Mouse (Mus musculus) adrenal gland, postnatal 14 days (tissue): ENCODE measurements around the gene Clic6. TPM values are rescaled to one million over a fixed set of nuclear protein-coding genes. Genes with fewer than 3 reads are reported as not detected.
A peak's percentile ranks its signal among the peaks of the same experiment; 100 is the strongest.
"Not testable (repeated sequence)": the region's sequence is repeated elsewhere in the genome, so short reads cannot be mapped to it uniquely, and the experiment has no call there.

Experiments used
- DNase-seq: peaks from one replicate; pipeline ENCODE4 v3.0.0; 2021; ENCODE audit warnings: mixed read lengths
- total RNA-seq: library from RNA; stranded (reverse); gene quantifications from 2 replicates; pipeline ENCODE4 v1.2.3, GENCODE M21; 2021

The Clic6 gene
- total RNA-seq, 1 experiment from 2014 or later, result 0.70 TPM

DNA sequence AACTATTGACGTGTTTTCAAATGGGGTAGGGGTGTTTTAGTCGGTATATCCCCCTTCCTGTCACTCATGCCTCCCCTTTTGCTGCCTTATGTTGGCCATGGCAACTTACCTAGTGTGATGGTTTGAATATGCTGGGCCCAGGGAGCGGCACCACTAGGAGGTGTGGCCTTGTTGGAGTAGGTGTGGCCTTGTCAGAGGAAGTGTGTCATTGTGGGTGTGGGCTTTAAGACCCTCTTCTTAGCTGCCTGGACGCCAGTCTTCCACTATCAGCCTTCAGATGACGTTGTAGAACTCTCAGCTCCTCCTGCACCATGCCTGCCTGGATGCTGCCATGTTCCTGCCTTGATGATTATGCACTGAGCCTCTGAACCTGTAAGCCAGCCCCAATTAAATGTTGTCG lies 14.8 kb upstream of the Clic6 start, which contains the start of gene Rcan1:
TSS of gene Rcan1 (minus strand) at position 162 of the 400 bp plus-strand sequence.
- no peak for DNase-seq

DNA sequence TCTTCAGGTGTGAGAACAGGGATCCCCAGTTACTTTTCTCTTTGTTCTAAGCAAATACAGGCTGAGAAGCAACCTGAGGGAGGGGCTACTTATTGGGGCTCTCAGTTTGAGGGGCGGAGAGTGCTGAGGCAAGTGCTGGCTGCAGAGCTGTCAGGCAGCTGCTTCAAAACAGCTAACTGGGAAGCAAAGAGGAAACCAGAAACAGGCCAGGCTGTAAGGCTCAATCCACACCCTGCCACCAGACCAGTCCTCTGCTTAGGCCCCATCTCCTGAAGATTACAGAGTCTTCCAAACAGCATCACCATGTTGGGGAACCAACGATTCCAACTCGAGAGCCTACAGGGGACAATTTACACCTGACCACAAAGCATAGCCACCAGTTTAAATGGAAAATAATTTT lies 12.6 kb upstream of the Clic6 start:
- DNase-seq, result no peak

DNA sequence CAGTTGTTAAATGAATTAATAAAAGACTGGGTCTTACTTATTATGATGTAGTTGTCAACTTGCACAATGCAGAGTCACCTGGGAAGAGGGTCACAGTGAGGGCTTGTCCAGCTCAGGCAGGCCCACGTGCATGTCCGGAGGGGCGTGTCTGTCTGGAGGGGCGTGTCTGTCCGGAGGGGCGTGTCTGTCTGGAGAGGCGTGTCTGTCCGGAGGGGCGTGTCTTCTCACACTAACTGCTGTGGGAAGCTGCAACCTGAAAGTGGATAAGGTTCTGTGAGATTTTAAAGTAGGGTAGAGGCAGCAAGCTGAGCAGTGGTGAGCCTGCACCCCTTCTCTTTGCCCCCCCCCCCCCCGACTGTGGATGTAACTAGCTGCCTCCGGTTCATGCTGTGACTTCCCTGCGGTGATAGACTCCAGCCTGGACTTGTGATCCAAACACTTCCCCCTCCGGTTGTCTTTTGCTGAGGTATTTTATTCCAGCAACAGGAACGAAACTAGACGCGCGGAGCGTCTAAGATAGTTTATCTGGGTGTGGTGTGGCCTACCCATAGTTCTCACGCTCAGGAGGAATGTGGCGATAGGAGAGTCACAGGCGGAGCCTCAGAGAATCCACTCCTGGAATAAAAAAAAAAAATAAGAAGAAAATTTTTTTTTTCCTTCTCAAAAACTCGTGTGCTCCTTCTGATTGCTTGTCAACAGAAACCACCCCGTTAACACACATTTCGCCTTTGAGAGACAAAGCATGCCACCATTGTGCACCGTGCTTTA lies 10.3 kb upstream of the Clic6 start:
- DNase-seq, result peak; percentile 66

DNA sequence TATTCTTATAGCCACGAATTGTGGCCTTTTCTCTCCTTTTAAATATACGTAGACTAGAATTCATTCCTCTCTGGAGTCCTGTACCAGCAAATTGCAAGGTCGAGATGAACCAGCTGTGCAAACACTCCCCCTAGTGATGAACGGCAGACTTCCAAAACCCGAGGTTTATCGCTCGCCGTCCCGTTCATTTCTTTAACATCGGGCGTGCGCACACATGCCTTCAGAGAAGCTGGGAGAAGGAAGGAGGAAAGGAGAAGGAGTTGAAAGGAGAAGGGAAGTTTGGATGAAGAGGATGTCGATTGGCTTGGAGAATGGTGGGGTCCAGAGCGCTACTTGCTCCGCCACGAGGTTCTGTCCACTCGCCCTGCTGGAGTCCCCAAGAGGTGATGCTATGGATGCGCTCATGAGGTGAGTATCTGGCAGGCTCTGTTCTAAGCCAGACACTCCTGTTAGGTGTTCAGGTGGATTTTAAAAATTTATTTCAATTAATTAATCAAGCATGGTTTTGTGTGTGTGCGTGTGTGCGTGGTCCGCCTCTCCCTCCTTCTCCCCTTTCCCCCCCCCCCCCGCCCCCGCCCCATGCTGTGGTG lies 6.9 kb upstream of the Clic6 start:
- DNase-seq, result peak; percentile 82

DNA sequence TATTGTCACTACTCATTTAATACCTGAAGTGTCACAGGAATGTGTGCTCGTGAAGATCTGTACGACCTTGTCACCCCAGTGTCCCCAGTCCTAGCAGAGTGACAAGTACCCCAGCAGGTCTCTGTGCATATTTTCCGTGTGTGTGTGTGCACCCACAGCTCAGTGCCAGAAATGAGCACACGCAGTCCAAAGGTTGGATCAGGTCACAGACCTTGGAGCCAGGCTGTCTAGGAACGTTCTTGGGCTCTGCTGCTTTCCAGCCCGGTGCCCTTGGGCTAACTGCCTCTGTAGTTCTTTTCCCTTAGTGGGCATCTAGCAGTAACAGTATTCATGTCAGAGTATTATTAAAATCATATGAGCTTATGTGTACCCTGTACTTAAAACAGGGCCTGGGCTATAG lies 1.6 kb downstream of the Clic6 start:
- peak; percentile 17 for DNase-seq

DNA sequence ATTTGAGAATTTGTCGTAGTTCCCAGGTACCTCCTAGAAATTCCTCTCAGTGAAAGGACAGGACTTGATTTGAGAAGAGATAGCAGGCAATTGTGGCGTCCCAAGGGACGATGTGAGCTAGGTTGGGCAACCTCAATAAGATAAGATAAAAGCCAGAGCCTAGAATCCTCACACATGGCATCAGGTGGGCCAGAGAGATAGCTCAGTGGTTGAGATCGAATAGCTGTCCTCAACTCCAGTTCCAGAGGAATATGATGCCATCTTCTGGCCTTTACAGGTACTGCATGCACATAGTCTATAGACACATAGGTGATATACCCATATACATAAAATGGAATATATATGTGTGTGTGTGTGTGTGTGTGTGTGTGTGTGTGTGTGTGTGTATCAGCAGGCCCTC lies 2.0 kb downstream of the Clic6 start:
- DNase-seq, result peak; percentile 43

DNA sequence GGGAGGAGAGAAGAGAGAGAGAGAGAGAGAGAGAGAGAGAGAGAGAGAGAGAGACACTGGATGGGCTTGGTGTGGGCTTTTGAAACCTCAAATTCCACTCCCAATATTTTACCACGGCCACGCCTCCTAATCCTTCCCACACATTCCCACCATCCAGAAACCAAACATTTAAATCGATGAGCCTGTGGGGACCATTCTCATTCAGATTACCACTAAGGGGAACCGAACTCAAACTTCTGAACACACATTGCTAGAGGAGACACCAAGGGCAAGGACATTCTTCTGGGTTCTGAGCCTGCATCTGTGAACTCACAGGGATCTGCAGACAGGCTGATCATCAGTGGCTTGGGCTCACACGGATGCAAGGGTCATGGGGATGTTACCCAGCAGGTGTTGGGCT lies 2.9 kb downstream of the Clic6 start:
- DNase-seq, result no peak

DNA sequence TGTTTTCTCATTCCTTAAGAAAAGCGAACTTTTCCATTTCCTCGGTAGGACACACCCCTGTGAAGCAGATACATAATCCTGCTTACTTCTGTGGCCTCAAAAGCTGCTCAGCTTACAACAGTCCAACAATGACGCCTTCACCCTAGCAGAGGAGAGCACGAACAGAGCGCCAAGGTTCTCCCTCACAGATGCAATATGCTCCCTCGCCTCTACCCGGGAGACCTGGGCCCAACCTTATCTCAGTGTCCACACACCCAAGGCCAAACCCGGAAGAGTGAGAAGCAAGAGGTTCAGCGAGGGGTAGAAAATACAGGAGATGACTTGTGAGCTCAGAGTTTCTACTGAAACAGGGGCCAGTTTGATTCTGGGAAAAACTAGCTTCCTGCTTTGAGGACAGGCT lies 3.8 kb downstream of the Clic6 start:
- DNase-seq, result no peak

DNA sequence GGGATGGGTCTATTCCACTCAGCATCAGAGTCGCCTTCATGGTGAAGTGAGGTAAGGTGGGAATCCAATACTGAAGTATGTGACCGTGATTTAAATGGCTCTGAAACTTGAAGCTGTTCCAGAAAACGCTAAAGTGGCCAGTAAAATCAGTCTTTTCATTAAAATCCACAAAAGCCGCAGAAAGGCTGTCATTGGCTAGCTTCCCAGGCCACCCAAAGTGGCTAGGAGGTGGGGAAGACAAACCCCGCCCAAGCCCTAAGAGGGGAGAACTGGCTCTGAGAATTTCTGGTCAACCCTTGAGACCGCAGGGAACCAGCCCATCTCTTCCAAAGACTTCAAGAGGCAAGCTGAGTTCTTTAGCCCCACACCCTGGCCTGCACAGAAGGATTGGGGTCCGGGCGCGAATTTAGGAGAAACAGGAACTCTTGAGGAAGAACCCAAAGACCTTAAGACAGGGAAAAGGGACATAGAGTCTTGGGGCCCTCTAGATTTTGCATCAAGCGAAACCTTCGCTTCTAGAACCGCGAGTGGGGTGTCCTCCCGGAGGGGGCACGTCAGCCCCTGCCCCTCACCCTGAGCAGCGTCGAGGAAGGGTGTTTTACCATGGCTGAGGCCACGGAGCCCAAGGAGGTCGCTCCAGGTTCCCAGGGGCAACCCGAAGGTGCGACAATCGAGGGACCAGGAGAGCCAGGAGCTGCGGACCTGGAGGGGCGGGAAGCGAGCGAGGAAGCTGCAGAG lies 12.5 kb downstream of the Clic6 start:
- DNase-seq, result no peak

DNA sequence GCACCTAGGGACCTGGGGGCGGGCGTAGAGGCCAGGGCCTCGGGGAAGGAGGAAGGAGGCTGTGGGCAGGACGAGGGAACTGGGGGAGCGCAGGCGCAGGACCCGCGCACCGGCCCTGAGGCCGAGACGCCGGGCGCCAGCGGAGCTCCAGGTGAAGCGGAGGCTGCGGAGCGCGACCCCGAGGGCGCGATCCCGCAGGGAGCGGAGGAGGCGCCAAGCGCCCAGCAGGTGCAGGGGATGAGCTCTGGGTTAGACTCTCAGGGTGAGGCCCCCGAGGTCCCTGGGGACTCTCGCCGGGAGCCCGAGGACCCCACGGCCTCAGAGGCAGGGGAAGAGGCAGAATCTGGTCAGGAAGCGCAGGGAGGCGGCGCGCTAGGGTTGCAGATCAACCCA lies 13.0 kb downstream of the Clic6 start:
- no peak for DNase-seq

DNA sequence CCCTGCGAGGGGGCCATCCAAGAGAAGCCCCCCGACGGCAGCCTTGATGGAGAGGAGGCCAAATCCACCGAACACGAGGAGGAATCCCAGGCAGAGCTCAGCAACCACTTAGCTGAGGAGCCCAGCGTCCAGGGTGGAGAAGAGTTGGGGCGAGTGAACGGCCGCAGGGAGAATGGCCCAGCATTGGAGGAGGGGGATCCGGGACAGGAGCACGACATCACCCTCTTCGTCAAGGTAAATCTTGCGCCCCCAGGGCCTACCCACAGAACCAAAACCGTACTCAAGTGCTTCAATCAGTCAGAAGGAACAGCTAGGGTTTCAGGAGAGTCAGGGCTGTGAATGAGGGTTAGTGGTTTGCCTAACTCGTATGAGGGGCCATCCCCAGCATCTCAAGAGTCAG lies 13.8 kb downstream of the Clic6 start:
- DNase-seq, result no peak

DNA sequence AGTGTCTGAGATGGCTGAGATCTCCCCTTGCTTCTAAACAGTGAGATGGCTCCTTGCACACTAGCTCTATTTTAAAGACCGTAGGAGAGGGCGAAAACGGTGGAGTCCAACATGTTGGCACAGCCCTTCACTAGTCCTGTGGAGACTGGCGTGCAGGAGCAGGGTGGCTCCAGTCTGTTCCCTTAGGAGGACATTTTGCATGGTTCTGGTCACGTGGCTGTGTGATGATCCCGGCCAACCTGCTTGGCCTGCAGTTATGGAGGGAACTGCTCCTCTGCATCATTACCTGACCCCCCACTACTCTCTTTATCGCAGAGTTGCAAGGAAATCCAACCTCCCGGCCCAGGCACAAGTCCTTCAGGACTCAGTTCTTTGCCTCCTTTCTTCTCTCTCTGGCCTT lies 15.0 kb downstream of the Clic6 start:
- no peak for DNase-seq

DNA sequence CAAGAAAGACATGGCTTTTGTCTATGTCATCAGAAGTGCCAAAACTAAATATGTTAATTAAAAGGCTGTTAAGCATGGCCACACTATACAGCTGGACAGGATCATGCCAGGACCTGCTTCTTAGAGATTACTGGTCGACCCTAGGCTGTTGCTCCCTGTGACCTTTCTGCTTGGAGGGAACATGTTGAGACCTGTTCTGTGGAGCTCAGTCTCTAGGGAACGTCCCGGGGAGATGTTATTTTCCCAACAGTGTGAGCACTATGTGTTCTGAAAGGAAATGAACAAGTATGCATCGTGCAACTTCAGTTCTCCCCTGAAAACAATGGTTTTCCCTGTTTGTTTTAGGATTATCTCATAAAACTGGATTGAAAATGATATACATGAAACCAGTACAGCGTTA lies 17.6 kb downstream of the Clic6 start:
- DNase-seq, result no peak

DNA sequence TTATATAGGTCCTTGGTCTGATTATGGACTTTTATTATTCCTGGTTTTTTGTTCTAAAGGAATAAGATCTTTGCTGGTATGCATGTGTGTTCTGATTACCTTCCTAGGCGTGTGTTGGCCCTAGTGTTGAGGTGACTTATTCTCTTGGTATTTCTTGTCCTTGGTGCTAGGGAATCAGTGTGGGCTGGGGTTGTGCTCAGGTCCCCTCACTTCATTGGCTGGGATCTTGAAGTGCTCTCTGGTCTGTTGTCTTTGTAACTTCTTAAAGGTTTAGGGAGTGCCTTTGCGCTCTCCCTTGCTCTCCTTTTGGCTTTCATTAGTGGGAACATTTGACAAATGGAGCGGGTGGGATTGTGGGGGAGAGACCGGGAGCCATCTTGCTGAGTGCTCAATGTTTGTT lies 22.0 kb downstream of the Clic6 start:
- no peak for DNase-seq

DNA sequence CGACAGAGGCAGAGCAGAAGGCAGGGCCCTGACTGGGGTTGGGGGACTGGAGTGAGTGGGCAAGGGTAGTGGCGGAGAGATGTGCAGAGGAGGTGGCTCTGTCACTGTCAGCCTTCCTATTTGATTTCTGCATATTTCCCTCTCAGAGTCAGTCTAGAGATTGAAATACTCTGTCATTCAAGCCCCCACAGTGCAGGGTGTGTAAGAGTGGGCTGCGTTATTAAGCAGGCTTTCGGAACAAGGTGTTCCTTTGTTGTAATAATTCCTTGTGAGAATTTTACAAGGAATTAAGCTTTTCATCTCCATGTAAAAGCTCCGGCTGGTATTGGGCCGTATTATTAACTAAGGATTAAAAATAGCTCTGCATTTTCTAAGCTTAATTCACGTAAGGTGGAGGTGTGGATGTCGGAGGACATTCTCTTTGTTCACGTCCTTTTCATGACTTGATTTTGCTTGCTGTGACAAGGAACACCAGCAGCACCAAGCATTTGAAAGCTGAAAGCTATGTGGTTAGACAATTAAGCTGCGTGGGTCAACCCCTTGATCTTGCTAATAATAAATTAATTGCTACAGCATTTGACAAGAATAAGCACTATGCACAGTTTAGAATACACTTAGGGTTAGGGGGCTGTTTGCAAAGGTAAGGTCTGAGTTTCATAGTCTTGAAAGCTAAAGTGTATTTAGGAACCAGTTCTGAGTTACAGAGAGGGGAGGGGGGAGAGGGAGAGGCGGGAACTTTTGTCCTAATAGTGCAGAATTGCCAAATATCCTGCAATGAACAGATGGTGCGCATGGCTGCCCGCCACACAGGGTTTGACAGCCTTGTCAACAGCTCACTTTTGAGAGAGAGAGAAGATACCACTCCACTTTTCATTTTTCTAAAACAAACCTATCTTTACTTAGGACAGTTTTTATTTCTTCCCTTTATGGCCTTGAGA lies 25.6 kb downstream of the Clic6 start:
- DNase-seq, result no peak

DNA sequence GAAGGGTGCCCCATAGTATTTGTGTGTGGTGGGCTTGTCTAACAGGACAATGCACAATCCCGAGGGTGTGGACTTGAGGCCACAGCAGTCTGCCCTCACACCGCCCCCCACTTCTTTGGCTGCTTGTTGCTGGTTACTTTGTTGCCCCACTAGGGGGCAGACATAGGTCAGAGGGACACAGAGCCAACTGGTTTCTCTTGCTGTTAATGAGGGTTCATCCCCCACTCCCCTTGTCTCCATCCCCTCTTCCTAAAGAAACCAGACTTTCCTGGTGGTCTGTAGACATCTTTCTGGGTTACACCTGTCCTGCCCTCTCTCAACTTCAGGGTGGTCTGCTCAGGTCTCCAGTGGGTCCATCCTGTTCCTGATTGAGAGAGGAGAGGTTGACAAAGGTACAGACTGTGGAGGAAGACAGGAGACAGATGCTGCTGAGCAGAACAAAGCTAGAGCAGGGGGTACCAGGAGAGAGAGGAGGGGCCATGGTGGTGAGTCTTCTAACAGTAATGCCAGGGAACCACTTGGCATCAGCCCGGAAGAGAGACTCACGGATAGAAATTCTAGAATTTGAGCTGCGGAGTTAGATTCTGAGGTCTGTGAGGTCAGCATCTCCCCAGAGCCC lies 26.3 kb downstream of the Clic6 start:
- DNase-seq, result peak; percentile 40

DNA sequence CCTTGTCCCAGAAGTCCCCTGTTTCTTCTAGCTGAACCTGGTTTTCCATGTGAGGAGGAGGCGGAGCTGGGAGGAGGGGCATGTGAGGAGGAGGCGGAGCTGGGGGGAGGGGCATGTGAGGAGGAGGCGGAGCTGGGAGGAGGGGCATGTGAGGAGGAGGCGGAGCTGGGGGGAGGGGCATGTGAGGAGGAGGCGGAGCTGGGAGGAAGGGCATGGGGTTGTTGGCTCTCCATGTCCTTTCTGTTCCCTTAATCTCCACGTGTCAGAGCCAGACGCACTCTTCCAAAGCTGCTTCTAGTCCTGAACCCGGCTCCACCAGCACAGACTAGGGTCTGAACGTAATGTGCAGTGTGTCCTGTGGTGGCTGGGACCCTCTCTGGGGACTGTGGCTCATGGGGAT lies 29.4 kb downstream of the Clic6 start:
- DNase-seq, result not testable (repeated sequence)

DNA sequence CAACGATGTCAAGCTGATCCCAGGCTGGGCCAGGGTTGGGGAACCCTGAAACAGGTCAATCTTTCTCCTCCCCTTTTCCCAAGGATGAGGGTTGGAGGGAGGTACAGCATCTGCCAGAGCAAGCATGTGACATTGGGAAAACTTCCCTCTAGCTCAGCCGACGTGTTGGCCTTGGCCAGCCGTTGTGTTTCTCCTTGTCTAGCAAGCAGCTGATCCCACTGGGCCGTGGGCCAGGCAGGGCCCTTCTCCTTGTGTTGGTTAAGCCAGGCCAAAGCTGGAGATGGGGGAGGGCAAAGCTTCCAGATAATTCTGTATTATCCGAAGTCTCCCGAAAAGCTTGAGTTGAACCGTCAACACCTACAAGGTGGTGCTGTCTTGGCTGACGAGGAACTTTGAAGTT lies 30.6 kb downstream of the Clic6 start:
- DNase-seq, result peak; percentile 53

DNA sequence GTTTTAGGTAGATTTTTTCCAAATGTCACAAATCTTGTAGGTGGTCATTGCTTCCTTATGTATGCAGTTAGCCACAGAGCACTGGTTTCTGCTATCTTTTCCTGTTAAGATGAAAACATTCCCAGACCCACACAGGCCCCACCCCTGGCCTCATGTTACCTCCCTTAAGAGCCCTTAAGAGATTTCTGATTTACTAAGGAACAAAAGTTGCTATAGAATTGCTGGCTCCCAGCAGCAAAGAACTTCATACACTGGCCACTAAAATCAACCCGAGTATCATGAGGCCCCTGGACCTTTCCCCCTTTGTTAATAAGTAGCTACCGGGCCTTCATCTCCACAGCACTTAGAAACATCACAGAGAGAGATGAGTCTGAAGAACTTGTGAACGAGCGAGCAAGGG lies 33.2 kb downstream of the Clic6 start:
- no peak for DNase-seq

DNA sequence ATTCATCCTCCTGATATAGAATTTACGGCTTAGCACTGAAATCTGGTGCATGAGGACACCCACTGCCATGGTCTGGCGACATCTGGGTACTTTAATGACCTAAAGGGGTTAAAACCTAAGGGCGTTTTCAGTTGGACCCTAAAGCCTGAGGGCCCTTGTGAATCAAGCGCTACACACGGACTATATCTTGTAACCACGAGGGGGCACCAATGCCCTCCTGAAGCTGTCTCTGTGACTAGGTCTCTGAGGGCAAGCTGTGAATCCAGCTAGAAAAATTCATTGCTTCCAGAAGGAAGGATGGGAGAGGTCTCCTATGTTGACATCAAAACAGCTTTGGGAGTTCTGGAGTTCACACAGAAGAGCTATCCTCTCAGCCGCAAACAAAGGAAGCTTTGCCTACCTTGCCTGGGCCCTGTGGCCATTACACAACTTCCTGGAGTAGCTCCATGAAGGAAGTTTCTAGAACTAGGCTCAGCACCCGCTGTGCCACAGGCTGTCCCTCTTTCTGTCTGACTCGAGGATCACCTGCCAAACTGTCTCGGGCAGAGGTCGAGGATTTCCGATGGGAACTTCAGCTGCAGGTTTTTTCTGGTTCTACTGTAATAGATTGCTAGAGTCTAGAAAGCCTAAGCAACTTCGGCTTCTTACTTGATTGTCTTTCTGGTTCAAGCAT lies 34.4 kb downstream of the Clic6 start:
- DNase-seq, result peak; percentile 57

DNA sequence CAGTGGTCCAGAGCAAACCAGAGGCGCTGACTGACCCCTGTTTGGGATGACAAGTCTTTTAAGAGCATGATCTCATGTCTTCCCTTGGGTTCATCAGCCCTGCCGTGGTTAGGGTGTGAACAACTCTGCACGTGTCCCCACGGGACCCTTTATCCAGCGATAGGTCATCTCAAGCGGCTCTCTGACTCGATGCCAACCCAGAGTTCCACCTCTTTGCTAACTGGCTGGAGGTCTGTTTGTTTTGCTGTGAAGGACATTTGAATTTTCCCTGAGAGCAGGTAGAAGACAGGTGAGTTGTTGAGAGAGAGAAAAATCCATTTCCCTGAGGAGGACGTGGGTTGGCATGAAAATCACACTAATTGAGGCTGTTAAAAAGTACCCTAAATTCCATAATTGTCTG lies 37.8 kb downstream of the Clic6 start:
- DNase-seq, result no peak
